Mouse (Mus musculus) MN1 (cell line): ENCODE data around the gene Cnep1r1.
A peak's percentile ranks its signal among the peaks of the same experiment; 100 is the strongest.

Experiments
- DNase-seq: peaks from one replicate; pipeline ENCODE4 v3.0.0-alpha.2; 2016; ENCODE audit warnings: low spot score

The Cnep1r1 gene

GRCm38 (mm10) chr8:88118456-88119036 is at the start of gene Cnep1r1:
Cnep1r1 (plus strand) TSS chr8:88118769.
- DNase-seq, result peak; percentile 99

- DNase-seq, result no peak
Measured at GRCm38 (mm10) chr8:88082183-88082582, 36.4 kb upstream of the Cnep1r1 start.

- DNase-seq, result no peak
Measured at GRCm38 (mm10) chr8:88088006-88088405, 30.6 kb upstream of the Cnep1r1 start.

- DNase-seq, result no peak
Measured at GRCm38 (mm10) chr8:88091661-88092060, 26.9 kb upstream of the Cnep1r1 start.

GRCm38 (mm10) chr8:88093367-88093766 is 25.2 kb upstream of the Cnep1r1 start:
- DNase-seq, result no peak

GRCm38 (mm10) chr8:88098856-88099255 is 19.7 kb upstream of the Cnep1r1 start:
- DNase-seq, result no peak

- DNase-seq, result peak; percentile 21
Measured at GRCm38 (mm10) chr8:88099526-88099925, 19.0 kb upstream of the Cnep1r1 start.

- no peak for DNase-seq
Measured at GRCm38 (mm10) chr8:88109241-88109640, 9.3 kb upstream of the Cnep1r1 start.

- no peak for DNase-seq
Measured at GRCm38 (mm10) chr8:88119076-88119475, 507 bp downstream of the Cnep1r1 start.

- no peak for DNase-seq
Measured at GRCm38 (mm10) chr8:88124850-88125249, 6.3 kb downstream of the Cnep1r1 start.

- DNase-seq, result no peak
Measured at GRCm38 (mm10) chr8:88129397-88129796, 10.8 kb downstream of the Cnep1r1 start.

- DNase-seq, result peak; percentile 27
Measured at GRCm38 (mm10) chr8:88130754-88131317, 12.3 kb downstream of the Cnep1r1 start.

GRCm38 (mm10) chr8:88137748-88138484 is 19.3 kb downstream of the Cnep1r1 start, which contains the start of gene Heatr3:
Heatr3 (plus strand) TSS chr8:88137855.
- peak; percentile 97 for DNase-seq

GRCm38 (mm10) chr8:88139256-88139655 is 20.7 kb downstream of the Cnep1r1 start:
- no peak for DNase-seq

GRCm38 (mm10) chr8:88141629-88142028 is 23.1 kb downstream of the Cnep1r1 start:
- DNase-seq, result no peak

GRCm38 (mm10) chr8:88144041-88144440 is 25.5 kb downstream of the Cnep1r1 start:
- DNase-seq, result no peak

- DNase-seq, result no peak
Measured at GRCm38 (mm10) chr8:88150910-88151371, 32.4 kb downstream of the Cnep1r1 start.

- DNase-seq, result no peak
Measured at GRCm38 (mm10) chr8:88160237-88160995, 41.8 kb downstream of the Cnep1r1 start.

GRCm38 (mm10) chr8:88161439-88161838 is 42.9 kb downstream of the Cnep1r1 start:
- peak; percentile 75 for DNase-seq

- no peak for DNase-seq
Measured at GRCm38 (mm10) chr8:88175264-88175663, 56.7 kb downstream of the Cnep1r1 start.

- DNase-seq, result no peak
Measured at GRCm38 (mm10) chr8:88177291-88177690, 58.7 kb downstream of the Cnep1r1 start.

GRCm38 (mm10) chr8:88183121-88183520 is 64.6 kb downstream of the Cnep1r1 start:
- DNase-seq, result no peak
